Mouse (Mus musculus): ENCODE results near the gene Epb41l2. TPM values are rescaled to one million over a fixed set of nuclear protein-coding genes. Genes with fewer than 3 reads are reported as not detected.

The Epb41l2 gene
- total RNA-seq, 4 experiments from 2014 or later = 34.0 to 46.3 (median 40.7) TPM

DNA sequence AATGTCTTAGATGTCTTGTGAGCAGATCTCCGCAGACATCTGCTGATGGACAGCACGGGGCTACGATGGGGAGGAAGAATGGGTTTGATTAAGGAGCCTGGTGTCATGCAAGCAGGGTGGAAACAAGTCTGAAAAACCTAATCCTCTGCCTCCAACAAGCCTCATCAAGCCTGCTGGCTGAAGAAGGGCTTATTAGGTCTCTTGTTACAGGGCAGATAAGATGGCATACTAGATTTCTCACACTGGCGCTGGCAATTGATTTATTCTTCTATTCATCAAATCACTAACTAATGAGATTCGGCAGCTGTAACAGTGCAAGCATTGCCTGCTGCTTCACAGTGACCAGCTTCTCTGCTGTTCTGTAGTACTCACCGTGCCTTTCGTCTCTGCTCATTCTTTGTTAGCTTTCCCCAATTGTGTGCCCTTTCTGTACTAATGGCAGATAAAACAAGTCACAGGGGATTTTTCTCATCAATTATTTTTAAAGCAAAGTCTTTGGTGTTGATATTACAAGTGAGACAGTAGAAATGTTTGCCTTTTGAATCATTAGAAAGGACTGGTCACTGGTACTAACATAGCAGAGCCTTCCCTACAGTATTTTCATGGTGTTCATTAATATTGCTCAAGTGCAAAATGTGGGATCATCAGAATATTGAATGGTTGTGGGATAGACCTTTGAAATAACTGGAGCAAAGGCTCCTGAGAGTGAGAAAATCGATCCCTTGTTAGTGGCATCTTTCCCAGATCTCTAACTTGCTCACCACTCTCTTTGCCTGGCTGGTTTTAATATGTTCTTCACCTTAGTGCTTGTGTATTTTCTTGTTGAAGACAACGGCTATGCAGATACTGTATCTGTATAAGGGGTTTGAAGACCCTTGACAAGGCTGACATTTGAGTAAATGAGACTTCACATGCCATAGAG is 212.0 kb downstream of the Epb41l2 start:
- DNase-seq (ENCODE audit: low spot score) = no peak

Other genes starting within 250 kb of the Epb41l2 start
- 10 to 100 TPM; 58.9 to 68.6 (median 63.2) TPM for gene Akap7, start 51.9 kb upstream of the Epb41l2 start, total RNA-seq (2022)
- not detected for gene Smlr1, start 176.5 kb downstream of the Epb41l2 start, total RNA-seq (2022)